Mouse (Mus musculus): ENCODE measurements at regions not wholly inside any gene's neighbourhood (a gene's known extent, or its start where the extent isn't known, plus 50 kb on each side); places are given as distances from the start of the nearest gene placed in this dataset.

DNA sequence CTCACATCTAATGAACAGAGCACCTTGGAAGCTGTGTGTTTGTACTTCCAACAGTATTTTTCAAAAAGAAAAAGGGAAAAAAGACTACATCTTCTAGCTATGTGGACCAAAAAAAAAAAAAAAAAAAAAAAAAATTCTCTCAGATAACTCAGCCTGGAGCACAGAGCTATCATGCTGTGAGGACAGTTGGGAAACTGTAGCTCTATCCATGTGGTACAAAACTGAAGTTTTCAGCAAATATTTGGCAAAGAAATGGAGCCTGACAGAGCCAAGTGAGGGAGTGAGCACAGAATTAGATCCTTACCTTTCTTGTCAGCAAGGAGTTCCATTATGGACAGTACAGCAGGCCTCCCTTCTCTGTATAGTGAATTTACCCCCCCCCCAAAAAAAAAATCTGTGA is 550.2 kb downstream of the Rapgef2 start:
- Histone ChIP-seq H3K27me3 (ENCODE audit: control insufficient read depth, insufficient read depth, low read length) (no peaks in the 10 kb centered on the region), H3K4me1 (ENCODE audit: control insufficient read depth, insufficient read depth, low read length) (no peaks in the 10 kb centered on the region), H3K36me3 (ENCODE audit: control insufficient read depth, insufficient read depth, low read length) (no peaks in the 10 kb centered on the region), H3K4me2 (no peak overlapping the region), H3K9ac (ENCODE audit: low read length) (no peak overlapping the region), H3K4me3 (ENCODE audit: low read depth, low read length) (no peak overlapping the region), H3K9me3 (ENCODE audit: control insufficient read depth, low read length) (no peaks in the 10 kb centered on the region), H3K27ac (ENCODE audit: low read depth, low read length) (no peak overlapping the region)
- ATAC-seq (ENCODE audit: low FRiP score), result no peak
- DNase-seq (ENCODE audit: low spot score, missing footprints), result no peak

GRCm38 (mm10) chr3:78716691-78717090 is 569.6 kb downstream of the Rapgef2 start:
- Histone ChIP-seq H3K9me3 (ENCODE audit: control insufficient read depth, low read length) (no peaks in the 10 kb centered on the region), H3K4me3 (ENCODE audit: low read depth, low read length) (no peak overlapping the region), H3K36me3 (ENCODE audit: control insufficient read depth, insufficient read depth, low read length) (no peaks in the 10 kb centered on the region), H3K27ac (ENCODE audit: low read depth, low read length) (no peak overlapping the region), H3K4me1 (ENCODE audit: control insufficient read depth, insufficient read depth, low read length) (no peaks in the 10 kb centered on the region), H3K27me3 (ENCODE audit: control insufficient read depth, insufficient read depth, low read length) (no peaks in the 10 kb centered on the region), H3K9ac (ENCODE audit: low read length) (no peak overlapping the region), H3K4me2 (no peak overlapping the region)
- 84% methylated on average over 2 of the region's 2 CpGs for WGBS
- ATAC-seq (ENCODE audit: low FRiP score), result no peak
- DNase-seq (ENCODE audit: low spot score, missing footprints), result no peak

DNA sequence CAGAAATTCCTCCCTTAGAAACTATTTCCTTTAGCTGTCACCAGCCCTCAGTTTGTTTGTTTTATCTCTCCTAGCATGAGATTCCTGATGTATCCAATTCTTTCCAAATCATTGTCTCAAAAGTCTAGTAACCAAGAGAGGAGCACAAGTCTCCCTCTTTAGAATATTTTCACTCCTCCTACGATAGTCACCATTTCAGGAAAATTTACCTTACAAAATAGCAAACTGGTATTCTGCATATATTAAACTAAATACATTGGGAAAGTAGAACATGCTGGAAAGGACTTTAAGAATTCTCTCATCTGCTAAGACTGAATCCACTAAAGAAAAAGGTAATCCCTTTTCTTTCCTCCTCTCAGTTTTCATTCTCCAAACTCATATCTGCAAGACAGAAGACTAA is 578.6 kb downstream of the Rapgef2 start:
- Histone ChIP-seq H3K9me3 (ENCODE audit: control insufficient read depth, low read length) (no peaks in the 10 kb centered on the region), H3K27me3 (ENCODE audit: control insufficient read depth, insufficient read depth, low read length) (no peaks in the 10 kb centered on the region), H3K36me3 (ENCODE audit: control insufficient read depth, insufficient read depth, low read length) (no peaks in the 10 kb centered on the region), H3K27ac (ENCODE audit: low read depth, low read length) (no peak overlapping the region), H3K4me2 (no peak overlapping the region), H3K9ac (ENCODE audit: low read length) (no peak overlapping the region), H3K4me1 (ENCODE audit: control insufficient read depth, insufficient read depth, low read length) (no peaks in the 10 kb centered on the region), H3K4me3 (ENCODE audit: low read depth, low read length) (no peak overlapping the region)
- no peak for DNase-seq (ENCODE audit: low spot score, missing footprints)
- WGBS, result 81% methylated on average over 1 of the region's 1 CpGs
- ATAC-seq (ENCODE audit: low FRiP score), result no peak

GRCm38 (mm10) chr3:78698936-78699335 is 587.4 kb downstream of the Rapgef2 start:
- Histone ChIP-seq H3K27me3 (ENCODE audit: control insufficient read depth, insufficient read depth, low read length) (no peaks in the 10 kb centered on the region), H3K36me3 (ENCODE audit: control insufficient read depth, insufficient read depth, low read length) (no peaks in the 10 kb centered on the region), H3K27ac (ENCODE audit: low read depth, low read length) (no peak overlapping the region), H3K4me1 (ENCODE audit: control insufficient read depth, insufficient read depth, low read length) (no peaks in the 10 kb centered on the region), H3K9me3 (ENCODE audit: control insufficient read depth, low read length) (no peaks in the 10 kb centered on the region), H3K9ac (ENCODE audit: low read length) (no peak overlapping the region), H3K4me2 (no peak overlapping the region), H3K4me3 (ENCODE audit: low read depth, low read length) (no peak overlapping the region)
- DNase-seq (ENCODE audit: low spot score, missing footprints), result no peak
- WGBS, result 80% methylated on average over 5 of the region's 5 CpGs
- ATAC-seq (ENCODE audit: low FRiP score), result no peak

- Histone ChIP-seq H3K27ac (ENCODE audit: low read depth, low read length) (no peak overlapping the region), H3K27me3 (ENCODE audit: control insufficient read depth, insufficient read depth, low read length) (no peaks in the 10 kb centered on the region), H3K36me3 (ENCODE audit: control insufficient read depth, insufficient read depth, low read length) (no peaks in the 10 kb centered on the region), H3K4me3 (ENCODE audit: low read depth, low read length) (no peak overlapping the region), H3K9me3 (ENCODE audit: control insufficient read depth, low read length) (no peaks in the 10 kb centered on the region), H3K4me2 (no peak overlapping the region), H3K4me1 (ENCODE audit: control insufficient read depth, insufficient read depth, low read length) (peaks cover 4% of the 10 kb centered on the region), H3K9ac (ENCODE audit: low read length) (no peak overlapping the region)
- DNase-seq (ENCODE audit: low spot score, missing footprints) (no peak), ATAC-seq (ENCODE audit: low FRiP score) (no peak)
- 52% methylated on average over 3 of the region's 3 CpGs for WGBS
Observed at GRCm38 (mm10) chr3:78691499-78691898, 594.8 kb downstream of the Rapgef2 start.

- DNase-seq (ENCODE audit: low spot score, missing footprints) (no peak), ATAC-seq (ENCODE audit: low FRiP score) (no peak)
- Histone ChIP-seq H3K4me2 (no peak overlapping the region), H3K4me1 (ENCODE audit: control insufficient read depth, insufficient read depth, low read length) (no peaks in the 10 kb centered on the region), H3K36me3 (ENCODE audit: control insufficient read depth, insufficient read depth, low read length) (no peaks in the 10 kb centered on the region), H3K4me3 (ENCODE audit: low read depth, low read length) (no peak overlapping the region), H3K27ac (ENCODE audit: low read depth, low read length) (no peak overlapping the region), H3K9me3 (ENCODE audit: control insufficient read depth, low read length) (no peaks in the 10 kb centered on the region), H3K27me3 (ENCODE audit: control insufficient read depth, insufficient read depth, low read length) (no peaks in the 10 kb centered on the region), H3K9ac (ENCODE audit: low read length) (no peak overlapping the region)
- WGBS, result 82% methylated on average over 1 of the region's 1 CpGs
Observed at GRCm38 (mm10) chr3:78677656-78678055, 608.7 kb downstream of the Rapgef2 start.

DNA sequence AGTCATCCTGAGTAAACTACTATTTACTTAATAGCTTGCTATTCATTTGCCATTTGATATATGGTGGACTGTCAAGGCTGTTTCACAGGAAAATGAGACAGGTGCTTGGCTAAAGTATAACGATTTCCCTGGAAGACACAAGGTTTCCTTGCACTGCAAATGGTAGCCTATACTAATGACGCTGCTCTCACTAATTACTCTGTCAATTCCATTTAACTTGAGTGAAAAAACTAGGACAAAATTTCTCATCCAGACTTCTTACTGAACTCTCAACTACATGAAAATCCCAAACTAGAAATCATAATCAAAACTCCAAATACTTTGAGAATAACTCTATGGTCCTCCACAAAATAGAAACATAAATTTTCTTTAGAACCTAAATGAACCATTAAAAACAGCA is 609.5 kb downstream of the Rapgef2 start:
- WGBS, result 93% methylated on average over 2 of the region's 2 CpGs
- Histone ChIP-seq H3K9ac (ENCODE audit: low read length) (no peak overlapping the region), H3K27me3 (ENCODE audit: control insufficient read depth, insufficient read depth, low read length) (no peaks in the 10 kb centered on the region), H3K27ac (ENCODE audit: low read depth, low read length) (no peak overlapping the region), H3K9me3 (ENCODE audit: control insufficient read depth, low read length) (no peaks in the 10 kb centered on the region), H3K4me1 (ENCODE audit: control insufficient read depth, insufficient read depth, low read length) (no peaks in the 10 kb centered on the region), H3K4me3 (ENCODE audit: low read depth, low read length) (no peak overlapping the region), H3K4me2 (no peak overlapping the region), H3K36me3 (ENCODE audit: control insufficient read depth, insufficient read depth, low read length) (no peaks in the 10 kb centered on the region)
- ATAC-seq (ENCODE audit: low FRiP score) (no peak), DNase-seq (ENCODE audit: low spot score, missing footprints) (no peak)

DNA sequence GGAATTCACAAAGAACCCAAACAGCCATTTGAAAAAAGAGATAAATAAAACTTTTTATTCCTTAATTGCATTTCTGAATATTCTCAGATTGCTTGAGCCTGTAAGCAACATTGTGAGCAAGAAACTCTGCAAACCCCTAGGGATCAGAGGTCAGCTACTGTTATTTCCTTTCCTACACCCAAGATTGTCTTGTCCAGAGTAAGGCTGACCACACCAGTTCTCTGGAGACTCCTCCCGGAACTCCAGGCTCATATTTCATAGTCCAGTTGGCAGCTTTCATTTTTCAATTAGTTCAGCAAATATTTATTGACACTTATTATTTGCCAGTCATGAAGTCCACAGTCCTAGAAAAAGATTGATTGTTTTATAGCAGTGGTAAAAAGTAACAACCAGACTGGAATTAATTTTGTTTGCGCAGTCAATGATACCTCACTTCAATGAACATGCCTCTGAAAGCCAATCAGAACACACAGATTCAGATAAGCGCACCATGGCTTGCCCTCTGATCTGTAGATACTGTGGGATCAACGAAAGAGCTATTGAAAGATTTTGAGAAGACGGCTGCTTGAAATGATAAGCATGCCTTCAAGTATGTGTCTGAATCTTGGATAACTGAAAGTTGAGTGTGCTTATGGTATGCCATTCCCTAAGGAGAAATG is 611.7 kb downstream of the Rapgef2 start:
- Histone ChIP-seq H3K9me3 (ENCODE audit: control insufficient read depth, low read length) (no peaks in the 10 kb centered on the region), H3K4me3 (ENCODE audit: low read depth, low read length) (no peak overlapping the region), H3K27ac (ENCODE audit: low read depth, low read length) (no peak overlapping the region), H3K4me1 (ENCODE audit: control insufficient read depth, insufficient read depth, low read length) (no peaks in the 10 kb centered on the region), H3K36me3 (ENCODE audit: control insufficient read depth, insufficient read depth, low read length) (no peaks in the 10 kb centered on the region), H3K9ac (ENCODE audit: low read length) (no peak overlapping the region), H3K4me2 (no peak overlapping the region), H3K27me3 (ENCODE audit: control insufficient read depth, insufficient read depth, low read length) (no peaks in the 10 kb centered on the region)
- no peak for ATAC-seq (ENCODE audit: low FRiP score)
- WGBS, result 82% methylated on average over 5 of the region's 5 CpGs
- DNase-seq (ENCODE audit: low spot score, missing footprints), result no peak

- DNase-seq (ENCODE audit: low spot score, missing footprints), result no peak
- no peak overlapping the region for H3K9ac ChIP-seq (ENCODE audit: low read length)
- ATAC-seq (ENCODE audit: low FRiP score), result no peak
Observed at GRCm38 (mm10) chr3:78668050-78668449, 618.3 kb downstream of the Rapgef2 start.

More at GRCm38 (mm10) chr3:78668050-78668449, 618.3 kb downstream of the Rapgef2 start:
- H3K4me3 ChIP-seq (ENCODE audit: low read depth, low read length), result no peak overlapping the region
- H3K36me3 ChIP-seq (ENCODE audit: control insufficient read depth, insufficient read depth, low read length), result no peaks in the 10 kb centered on the region
- no peaks in the 10 kb centered on the region for H3K9me3 ChIP-seq (ENCODE audit: control insufficient read depth, low read length)
- no peak overlapping the region for H3K27ac ChIP-seq (ENCODE audit: low read depth, low read length)
- no peak overlapping the region for H3K4me2 ChIP-seq
- H3K4me1 ChIP-seq (ENCODE audit: control insufficient read depth, insufficient read depth, low read length), result no peaks in the 10 kb centered on the region
- no peaks in the 10 kb centered on the region for H3K27me3 ChIP-seq (ENCODE audit: control insufficient read depth, insufficient read depth, low read length)
